8 mouse cellular contexts compared by ENCODE assay signal in genomic region chr14:55762001-55762821, GRCm38 (mm10). TPM values are rescaled to one million over a fixed set of nuclear protein-coding genes. Genes with fewer than 3 reads are reported as not detected.
DNase-seq lines count a peak whose midpoint lies in the region; ATAC-seq and TF ChIP-seq lines count a peak whose summit lies in the region.

No protein-coding gene starts in this region.

- peaks cover 48% of the 10 kb centered on the region for H3K27me3 ChIP-seq in forebrain, embryonic 15.5 days
- H3K27me3 ChIP-seq in hindbrain, embryonic 15.5 days: peaks cover 40% of the 10 kb centered on the region

- under 1% methylated on average over 77 of the region's 77 CpGs for WGBS in forebrain, embryonic 15.5 days
- under 1% methylated on average over 77 of the region's 77 CpGs for WGBS in hindbrain, embryonic 15.5 days

- no peaks in the 10 kb centered on the region for H3K36me3 ChIP-seq in forebrain, embryonic 15.5 days
- H3K36me3 ChIP-seq in hindbrain, embryonic 15.5 days: no peaks in the 10 kb centered on the region

- peak; percentile 25 to 40 for DNase-seq in left cerebral cortex, adult 2 months (ENCODE audit: extremely low spot score in 1 of 2, low spot score in 2 of 2)
- no peak for DNase-seq in left cerebral cortex, adult 9 months (ENCODE audit: low spot score in 2 of 2)
- peak; percentile 46 for DNase-seq in brain, adult 2 months (ENCODE audit: low read depth, low spot score)
- peak; percentile 39 for DNase-seq in liver
- peak; percentile 82 for DNase-seq in neural tube, embryonic 10.5 days (ENCODE audit: extremely low spot score, low spot score)
- DNase-seq in spleen, adult 18-20 months: no peak

- peak overlapping the region; percentile 53 for H3K4me3 ChIP-seq in left cerebral cortex, adult 2 months
- peak overlapping the region; percentile 59 for H3K4me3 ChIP-seq in forebrain, embryonic 15.5 days
- H3K4me3 ChIP-seq in hindbrain, embryonic 15.5 days: peak overlapping the region; percentile 48

- peak overlapping the region; percentile 93 for H3K4me2 ChIP-seq in forebrain, embryonic 15.5 days (replicated peaks)
- peak overlapping the region; percentile 88 for H3K4me2 ChIP-seq in hindbrain, embryonic 15.5 days

- peak; percentile 80 for ATAC-seq in forebrain, embryonic 15.5 days (replicated peaks)
- ATAC-seq in hindbrain, embryonic 15.5 days (ENCODE audit: low FRiP score, low read depth): peak; percentile 71

- peak; percentile 54 for TF ChIP-seq CTCF in left cerebral cortex, adult 2 months (IDR thresholded peaks at IDR 0.05)

- H3K27ac ChIP-seq in left cerebral cortex, adult 2 months: peak overlapping the region; percentile 25
- peak overlapping the region; percentile 51 for H3K27ac ChIP-seq in forebrain, embryonic 15.5 days (replicated peaks)
- H3K27ac ChIP-seq in hindbrain, embryonic 15.5 days (replicated peaks): peak overlapping the region; percentile 62

- intact Hi-C loops in left cerebral cortex, adult 2 months (cut with DNase I): loop anchor here (5.0 kb wide), 1 partner anchor 140 kb away; the partner anchor contains the start of gene Sdr39u1

- no peaks in the 10 kb centered on the region for H3K9me3 ChIP-seq in forebrain, embryonic 15.5 days
- H3K9me3 ChIP-seq in hindbrain, embryonic 15.5 days: no peaks in the 10 kb centered on the region

- peak overlapping the region; percentile 66 for H3K9ac ChIP-seq in forebrain, embryonic 15.5 days (replicated peaks)
- peak overlapping the region; percentile 63 for H3K9ac ChIP-seq in hindbrain, embryonic 15.5 days

- peaks cover 14% of the 10 kb centered on the region for H3K4me1 ChIP-seq in forebrain, embryonic 15.5 days
- H3K4me1 ChIP-seq in hindbrain, embryonic 15.5 days (replicated peaks): peaks cover 15% of the 10 kb centered on the region

RNA-seq across cellular contexts. Expression of gene Ltb4r2, which starts 1.0 kb away (rescaled TPM):
- under 1 TPM; 0.33 to 0.38 TPM for total RNA-seq in left cerebral cortex, adult 2 months (2021)
- polyA plus RNA-seq in forebrain, embryonic 15.5 days (2015; fragmentation: Nextera tagmentation; extraction: Ambion mirVana): 0.10 and 0.24 TPM in 2 replicates
- polyA plus RNA-seq in hindbrain, embryonic 15.5 days (2015; fragmentation: Nextera tagmentation; extraction: Ambion mirVana): 0.54 and 0.84 TPM in 2 replicates

RNA-seq across cellular contexts. Expression of gene Ltb4r1, which starts 3.6 kb away (rescaled TPM):
- total RNA-seq in left cerebral cortex, adult 2 months (2021): under 1 TPM; 0.33 to 0.50 TPM
- polyA plus RNA-seq in forebrain, embryonic 15.5 days (2015; fragmentation: Nextera tagmentation; extraction: Ambion mirVana): 0.26 TPM in 1 of 2 replicates, not detected in the other
- polyA plus RNA-seq in hindbrain, embryonic 15.5 days (2015; fragmentation: Nextera tagmentation; extraction: Ambion mirVana): 0.91 and 0.93 TPM in 2 replicates

RNA-seq across cellular contexts. Expression of gene Cideb, which starts 4.0 kb away (rescaled TPM):
- 1 to 10 TPM; 2.5 to 2.7 TPM for total RNA-seq in left cerebral cortex, adult 2 months (2021)
- polyA plus RNA-seq in forebrain, embryonic 15.5 days (2015; fragmentation: Nextera tagmentation; extraction: Ambion mirVana): 0.15 and 0.29 TPM in 2 replicates
- polyA plus RNA-seq in hindbrain, embryonic 15.5 days (2015; fragmentation: Nextera tagmentation; extraction: Ambion mirVana): 0.26 and 0.39 TPM in 2 replicates

RNA-seq across cellular contexts. Expression of gene Nop9, which starts 16.7 kb away (rescaled TPM):
- total RNA-seq in left cerebral cortex, adult 2 months (2021): 10 to 100 TPM in 1 of 2 experiments, 1 to 10 TPM in 1; 9.6 to 12.9 TPM
- polyA plus RNA-seq in forebrain, embryonic 15.5 days (2015; fragmentation: Nextera tagmentation; extraction: Ambion mirVana): 39.7 and 41.4 TPM in 2 replicates
- polyA plus RNA-seq in hindbrain, embryonic 15.5 days (2015; fragmentation: Nextera tagmentation; extraction: Ambion mirVana): 29.4 and 29.8 TPM in 2 replicates

RNA-seq across cellular contexts. Expression of gene Dhrs1, which starts 16.7 kb away (rescaled TPM):
- 10 to 100 TPM; 76.5 to 88.8 TPM for total RNA-seq in left cerebral cortex, adult 2 months (2021)
- 77.1 and 82.7 TPM in 2 replicates for polyA plus RNA-seq in forebrain, embryonic 15.5 days (2015; fragmentation: Nextera tagmentation; extraction: Ambion mirVana)
- polyA plus RNA-seq in hindbrain, embryonic 15.5 days (2015; fragmentation: Nextera tagmentation; extraction: Ambion mirVana): 75.6 and 81.8 TPM in 2 replicates

Comparison
In these comparisons a context has a peak if more than half of its experiments do, and no peak if none do; other contexts are left out.
1. DNase-seq: peak in left cerebral cortex, adult 2 months (2 of 2), brain, adult 2 months (single experiment), liver (single experiment) and neural tube, embryonic 10.5 days (single experiment); none in left cerebral cortex, adult 9 months (0 of 2) and spleen, adult 18-20 months (0 of 2).
2. Peak in every context shown above with its lines, with median percentiles within 50 percentile points of each other: H3K27ac ChIP-seq and H3K4me3 ChIP-seq.